Comparison of ENCODE assay signal across 8 mouse cellular contexts in genomic region chr6:108659221-108659725, GRCm38 (mm10). TPM values are rescaled to one million over a fixed set of nuclear protein-coding genes. Genes with fewer than 3 reads are reported as not detected.
A peak's percentile ranks its signal among the peaks of the same experiment; 100 is the strongest.
DNase-seq lines count a peak whose midpoint lies in the region; ATAC-seq and TF ChIP-seq lines count a peak whose summit lies in the region.

No protein-coding gene starts in this region.

- peak; percentile 52; the same call in 1 of the 2 replicates for TF ChIP-seq POLR2A in liver, adult 2 months (IDR thresholded peaks at IDR 0.05; ENCODE audit: extremely low read depth, insufficient read depth, low read length)

- peak overlapping the region; percentile 95 for H3K4me2 ChIP-seq in embryonic facial prominence, embryonic 15.5 days (replicated peaks)
- peak overlapping the region; percentile 84 for H3K4me2 ChIP-seq in heart, embryonic 11.5 days
- peak overlapping the region; percentile 94 for H3K4me2 ChIP-seq in kidney, embryonic 16.5 days (replicated peaks; ENCODE audit: low read depth, low read length)

- under 1% methylated on average over 39 of the region's 42 CpGs for WGBS in embryonic facial prominence, embryonic 15.5 days
- under 1% methylated on average over 37 of the region's 42 CpGs for WGBS in heart, embryonic 11.5 days (ENCODE audit: insufficient replicate concordance)
- under 1% methylated on average over 34 of the region's 42 CpGs for WGBS in kidney, embryonic 16.5 days
- WGBS in liver, adult 2 months, result under 1% methylated on average over 42 of the region's 42 CpGs

- peak overlapping the region; percentile 45 for H3K9ac ChIP-seq in embryonic facial prominence, embryonic 15.5 days
- peak overlapping the region; percentile 83 for H3K9ac ChIP-seq in heart, embryonic 11.5 days (ENCODE audit: low read depth, low read length)
- peak overlapping the region; percentile 75 for H3K9ac ChIP-seq in kidney, embryonic 16.5 days (replicated peaks; ENCODE audit: low read length)
- H3K9ac ChIP-seq in liver, adult 2 months (ENCODE audit: low read depth, low read length), result peak overlapping the region; percentile 76

- H3K36me3 ChIP-seq in embryonic facial prominence, embryonic 15.5 days, result no peaks in the 10 kb centered on the region
- H3K36me3 ChIP-seq in heart, embryonic 11.5 days (ENCODE audit: control insufficient read depth, insufficient read depth, low read length), result no peaks in the 10 kb centered on the region; the same call in 1 of the 2 replicates
- H3K36me3 ChIP-seq in kidney, embryonic 16.5 days (ENCODE audit: insufficient read depth, low read length), result no peaks in the 10 kb centered on the region
- H3K36me3 ChIP-seq in liver, adult 2 months (ENCODE audit: control insufficient read depth, insufficient read depth, low read length), result peaks cover 14% of the 10 kb centered on the region; the same call in 1 of the 2 replicates

- peak; percentile 64 for ATAC-seq in embryonic facial prominence, embryonic 15.5 days (ENCODE audit: insufficient number of reproducible peaks, low FRiP score, low TSS enrichment, low read depth)
- ATAC-seq in heart, embryonic 11.5 days (replicated peaks; ENCODE audit: insufficient number of reproducible peaks, low FRiP score, low TSS enrichment), result peak; percentile 68
- peak; percentile 79 for ATAC-seq in kidney, embryonic 16.5 days (ENCODE audit: low FRiP score, low TSS enrichment)

- peaks cover 39% of the 10 kb centered on the region for H3K4me1 ChIP-seq in embryonic facial prominence, embryonic 15.5 days
- H3K4me1 ChIP-seq in heart, embryonic 11.5 days (ENCODE audit: control insufficient read depth, insufficient read depth, low read length), result peaks cover 21% of the 10 kb centered on the region
- H3K4me1 ChIP-seq in kidney, embryonic 16.5 days (ENCODE audit: insufficient read depth, low read length), result peaks cover 22% of the 10 kb centered on the region
- peaks cover 5% of the 10 kb centered on the region for H3K4me1 ChIP-seq in liver, adult 2 months (ENCODE audit: control insufficient read depth, insufficient read depth, low read length)

- H3K4me3 ChIP-seq in embryonic facial prominence, embryonic 15.5 days (replicated peaks), result peak overlapping the region; percentile 58
- H3K4me3 ChIP-seq in heart, embryonic 11.5 days (ENCODE audit: low read depth, low read length), result peak overlapping the region; percentile 53
- H3K4me3 ChIP-seq in kidney, embryonic 16.5 days (ENCODE audit: low read length), result peak overlapping the region; percentile 57
- peak overlapping the region; percentile 57 for H3K4me3 ChIP-seq in liver, adult 2 months (ENCODE audit: insufficient read depth, low read depth, low read length)

- peak; percentile 92 for DNase-seq in 416B (ENCODE audit: low read depth)
- peak; percentile 97 for DNase-seq in adrenal gland, postnatal 36 days
- peak; percentile 92 for DNase-seq in liver, adult 2 months (ENCODE audit: extremely low read depth, low read depth, low spot score)
- DNase-seq in monocyte, adult 2 months (ENCODE audit: low read depth in 1 of 2, low spot score in 2 of 2), result peak; percentile 88 to 94
- DNase-seq in spleen, postnatal 14 days (ENCODE audit: low spot score in 2 of 2), result peak; percentile 53 to 63

- no peak for TF ChIP-seq CTCF in liver, adult 2 months (IDR thresholded peaks at IDR 0.05; ENCODE audit: low read depth, low read length)

- H3K9me3 ChIP-seq in embryonic facial prominence, embryonic 15.5 days (replicated peaks), result no peaks in the 10 kb centered on the region
- H3K9me3 ChIP-seq in heart, embryonic 11.5 days (replicated peaks; ENCODE audit: control insufficient read depth, low read length), result no peaks in the 10 kb centered on the region
- no peaks in the 10 kb centered on the region for H3K9me3 ChIP-seq in kidney, embryonic 16.5 days (ENCODE audit: low read length)

- H3K79me2 ChIP-seq in liver, adult 2 months (ENCODE audit: control insufficient read depth, insufficient read depth, low read length), result no peaks in the 10 kb centered on the region; the same call in 1 of the 2 replicates

- H3K27ac ChIP-seq in embryonic facial prominence, embryonic 15.5 days (replicated peaks), result peak overlapping the region; percentile 96
- peak overlapping the region; percentile 99 for H3K27ac ChIP-seq in heart, embryonic 11.5 days (ENCODE audit: low read depth, low read length)
- peak overlapping the region; percentile 99 for H3K27ac ChIP-seq in kidney, embryonic 16.5 days (ENCODE audit: low read length)
- H3K27ac ChIP-seq in liver, adult 2 months (replicated peaks; ENCODE audit: insufficient read depth, low read depth, low read length), result peak overlapping the region; percentile 92

- peaks cover 4% of the 10 kb centered on the region; the same call in 1 of the 2 replicates for H3K27me3 ChIP-seq in embryonic facial prominence, embryonic 15.5 days
- no peaks in the 10 kb centered on the region for H3K27me3 ChIP-seq in heart, embryonic 11.5 days (ENCODE audit: control insufficient read depth, insufficient read depth, low read length)
- H3K27me3 ChIP-seq in kidney, embryonic 16.5 days (ENCODE audit: insufficient read depth, low read length), result no peaks in the 10 kb centered on the region; the same call in 1 of the 2 replicates
- H3K27me3 ChIP-seq in liver, adult 2 months (ENCODE audit: control insufficient read depth, insufficient read depth, low read length), result no peaks in the 10 kb centered on the region

RNA-seq across cellular contexts. Expression of gene Bhlhe40, which starts 1.2 kb away (rescaled TPM):
- 100 to 1,000 TPM; 116 to 118 TPM for total RNA-seq in adrenal gland, postnatal 36 days (2021)
- 23.4 and 27.4 TPM in 2 replicates for polyA plus RNA-seq in embryonic facial prominence, embryonic 15.5 days (2015; fragmentation: Nextera tagmentation; extraction: Ambion mirVana)
- polyA plus RNA-seq in heart, embryonic 11.5 days (2014; fragmentation: Nextera tagmentation; extraction: Ambion mirVana), result 15.2 and 16.2 TPM in 2 replicates
- polyA plus RNA-seq in kidney, embryonic 16.5 days (2015; fragmentation: Nextera tagmentation; extraction: Ambion mirVana), result 16.8 and 18.5 TPM in 2 replicates
- total RNA-seq in liver, adult 2 months (2014; rRNA removed), result 33.0 and 35.0 TPM in 2 replicates
- polyA plus RNA-seq in liver, adult 2 months (2012; rRNA removed), result 16.4 and 17.4 TPM in 2 replicates

Comparison
In these comparisons a context has a peak if more than half of its experiments do, and no peak if none do; other contexts are left out.
1. Peak in every context shown above with its lines: DNase-seq, ATAC-seq, H3K4me3 ChIP-seq and H3K27ac ChIP-seq.